Mouse (Mus musculus): ENCODE measurements around the gene Brd2. TPM values are rescaled to one million over a fixed set of nuclear protein-coding genes. Genes with fewer than 3 reads are reported as not detected.

Gene Brd2
- polyA plus RNA-seq, 1 experiment from 2014 or later: 89.4 TPM

DNA sequence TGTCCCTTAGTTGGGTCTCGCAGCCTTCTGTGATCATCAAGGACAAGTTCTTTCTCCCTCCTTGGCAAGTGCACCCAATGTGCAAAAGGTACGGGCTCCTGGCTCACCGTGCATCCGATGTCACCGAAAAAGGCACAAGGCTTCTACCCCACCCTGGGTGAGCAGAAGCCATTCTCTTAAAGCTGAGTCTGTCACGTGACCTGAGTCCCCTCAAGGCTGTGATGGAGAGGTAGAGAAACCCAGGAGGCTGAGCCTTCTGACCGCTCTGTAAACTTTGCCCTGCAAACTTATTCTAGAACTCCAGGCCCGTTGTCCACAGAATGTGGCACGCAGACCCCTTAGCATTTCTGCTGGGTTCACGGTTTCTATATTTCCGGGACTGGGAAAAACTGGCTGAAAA lies 43.4 kb downstream of the Brd2 start:
- no peak overlapping the region for H3K27ac ChIP-seq (ENCODE audit: poor library complexity, severe bottlenecking)
- 84% methylated on average over 11 of the region's 11 CpGs for WGBS
- H3K4me1 ChIP-seq (replicated peaks): peaks cover 7% of the 10 kb centered on the region; the same call in 1 of the 2 replicates
- no peak overlapping the region for H3K9ac ChIP-seq
- H3K4me3 ChIP-seq: no peak overlapping the region
- H3K9me3 ChIP-seq (replicated peaks): no peaks in the 10 kb centered on the region
- H3K4me2 ChIP-seq: no peak overlapping the region
- H3K36me3 ChIP-seq: no peaks in the 10 kb centered on the region
- ATAC-seq (ENCODE audit: insufficient number of reproducible peaks, low FRiP score): no peak
- peaks cover 43% of the 10 kb centered on the region for H3K27me3 ChIP-seq (replicated peaks)

DNA sequence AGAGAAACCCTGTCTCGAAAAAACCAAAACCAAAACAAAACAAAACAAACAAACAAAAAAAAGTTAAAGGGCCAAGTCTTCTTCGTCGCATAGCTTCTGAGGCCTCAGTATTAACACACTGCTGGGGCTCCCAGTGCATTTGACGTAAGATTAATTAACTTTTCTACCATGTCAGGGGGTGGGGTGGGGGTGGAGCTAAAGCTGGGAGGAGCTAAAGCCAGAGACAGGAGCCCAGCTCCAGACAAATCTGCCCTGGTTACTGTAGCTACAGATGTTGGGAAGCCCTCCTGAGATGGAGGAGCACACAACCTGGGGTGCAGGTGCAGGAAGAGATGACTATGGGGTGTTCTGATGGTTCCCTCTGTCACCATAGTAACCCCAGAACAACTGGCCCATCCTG lies 44.3 kb downstream of the Brd2 start:
- Histone ChIP-seq H3K4me2 (no peak overlapping the region), H3K9ac (no peak overlapping the region), H3K27ac (ENCODE audit: poor library complexity, severe bottlenecking) (no peak overlapping the region), H3K9me3 (replicated peaks) (no peaks in the 10 kb centered on the region), H3K27me3 (replicated peaks) (peaks cover 47% of the 10 kb centered on the region), H3K4me3 (no peak overlapping the region), H3K36me3 (no peaks in the 10 kb centered on the region), H3K4me1 (replicated peaks) (peaks cover 7% of the 10 kb centered on the region; the same call in 1 of the 2 replicates)
- 57% methylated on average over 4 of the region's 4 CpGs for WGBS
- ATAC-seq (ENCODE audit: insufficient number of reproducible peaks, low FRiP score): no peak

DNA sequence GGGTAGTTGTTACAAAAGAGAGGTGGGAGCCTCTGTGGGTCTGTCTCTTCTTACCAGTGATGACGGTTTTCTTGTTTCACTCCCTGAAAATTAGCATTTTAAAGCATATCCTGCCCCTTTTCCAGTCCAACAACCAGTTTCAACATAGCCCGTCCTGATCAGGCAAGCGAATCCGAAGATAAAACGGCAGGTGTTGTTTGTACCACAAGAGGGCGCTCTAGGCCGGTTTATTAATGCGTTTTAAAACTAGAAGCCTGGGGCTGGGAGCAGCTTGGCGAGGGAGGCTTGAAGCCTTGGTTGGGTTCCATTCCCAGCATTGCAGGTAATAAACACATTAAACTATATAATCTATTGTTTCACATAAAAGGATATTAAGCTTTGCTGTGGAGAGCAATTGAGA lies 44.9 kb downstream of the Brd2 start:
- ATAC-seq (ENCODE audit: insufficient number of reproducible peaks, low FRiP score): no peak
- Histone ChIP-seq H3K9me3 (replicated peaks) (no peaks in the 10 kb centered on the region), H3K27ac (ENCODE audit: poor library complexity, severe bottlenecking) (no peak overlapping the region), H3K4me3 (no peak overlapping the region), H3K4me1 (replicated peaks) (peaks cover 7% of the 10 kb centered on the region; the same call in 1 of the 2 replicates), H3K4me2 (no peak overlapping the region), H3K36me3 (no peaks in the 10 kb centered on the region), H3K9ac (no peak overlapping the region), H3K27me3 (replicated peaks) (peaks cover 43% of the 10 kb centered on the region)
- WGBS: under 1% methylated on average over 9 of the region's 9 CpGs

DNA sequence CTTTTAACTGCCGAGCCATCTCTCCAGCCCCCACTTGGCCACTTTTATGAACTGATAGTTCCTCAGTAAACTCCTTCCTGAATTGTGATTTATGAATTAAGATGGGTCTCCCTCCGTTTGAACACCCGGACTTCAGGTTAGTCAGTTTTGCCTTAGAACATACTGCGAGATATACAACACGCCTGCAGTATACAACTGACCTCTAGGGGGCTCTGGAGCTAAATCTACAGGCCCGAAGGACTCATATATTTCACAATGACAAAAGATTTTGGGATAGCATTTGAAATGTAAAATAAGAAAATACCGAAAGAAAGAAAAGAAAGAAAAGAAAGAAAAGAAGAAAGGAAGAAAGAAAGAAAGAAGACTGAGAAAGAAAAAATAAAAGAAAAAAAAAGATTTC lies 47.2 kb downstream of the Brd2 start:
- Histone ChIP-seq H3K4me2 (no peak overlapping the region), H3K9me3 (replicated peaks) (no peaks in the 10 kb centered on the region), H3K4me3 (no peak overlapping the region), H3K4me1 (replicated peaks) (peaks cover 7% of the 10 kb centered on the region; the same call in 1 of the 2 replicates), H3K36me3 (no peaks in the 10 kb centered on the region), H3K27me3 (replicated peaks) (peaks cover 36% of the 10 kb centered on the region), H3K27ac (ENCODE audit: poor library complexity, severe bottlenecking) (no peak overlapping the region), H3K9ac (no peak overlapping the region)
- WGBS: 37% methylated on average over 7 of the region's 7 CpGs
- no peak for ATAC-seq (ENCODE audit: insufficient number of reproducible peaks, low FRiP score)

DNA sequence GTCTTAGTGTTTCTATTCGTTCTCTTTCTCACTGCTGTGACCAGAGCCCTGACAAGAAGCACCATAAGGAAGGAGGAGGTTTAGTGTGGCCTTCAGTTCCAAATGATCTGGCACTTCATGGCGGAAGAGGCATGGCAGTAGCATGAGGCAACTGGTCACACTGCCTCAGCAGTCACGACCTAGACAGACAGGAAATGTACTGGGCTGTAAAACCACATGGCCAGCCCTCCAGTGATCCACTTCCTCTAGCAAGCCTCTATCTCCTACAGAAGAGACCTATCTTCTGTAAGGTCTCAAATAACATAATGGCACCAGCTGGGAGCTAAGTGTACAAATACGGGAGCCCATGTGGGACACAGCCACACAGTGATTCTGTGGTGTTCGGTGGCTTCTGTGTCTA lies 50.3 kb downstream of the Brd2 start:
- ATAC-seq (ENCODE audit: insufficient number of reproducible peaks, low FRiP score): no peak
- H3K9ac ChIP-seq: no peak overlapping the region
- H3K4me1 ChIP-seq (replicated peaks): peaks cover 7% of the 10 kb centered on the region; the same call in 1 of the 2 replicates
- WGBS: 68% methylated on average over 5 of the region's 5 CpGs
- H3K4me3 ChIP-seq: no peak overlapping the region
- H3K27ac ChIP-seq (ENCODE audit: poor library complexity, severe bottlenecking): no peak overlapping the region
- no peak overlapping the region for H3K4me2 ChIP-seq
- H3K27me3 ChIP-seq (replicated peaks): peaks cover 32% of the 10 kb centered on the region
- H3K9me3 ChIP-seq (replicated peaks): no peaks in the 10 kb centered on the region
- H3K36me3 ChIP-seq: no peaks in the 10 kb centered on the region

DNA sequence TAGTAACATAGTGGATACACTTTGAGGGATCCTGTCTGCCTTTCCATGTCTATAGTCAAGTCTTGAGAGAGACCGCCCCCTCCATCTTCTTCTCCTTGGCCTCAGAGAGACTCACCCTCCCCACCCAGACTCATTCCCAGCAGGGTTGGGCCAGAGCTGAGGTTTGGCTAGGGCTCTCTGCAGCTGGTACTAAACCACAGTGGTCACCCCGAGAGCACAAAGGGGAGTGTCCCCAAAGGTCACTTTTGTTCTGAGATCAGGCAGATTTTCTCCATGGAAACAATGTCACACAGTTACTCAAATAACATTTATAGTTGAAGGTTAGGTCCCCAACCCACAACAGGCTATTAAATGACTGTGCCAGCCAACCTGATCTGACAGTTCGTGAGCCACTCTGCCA lies 53.6 kb downstream of the Brd2 start:
- no peak for ATAC-seq (ENCODE audit: insufficient number of reproducible peaks, low FRiP score)
- Histone ChIP-seq H3K9me3 (replicated peaks) (no peaks in the 10 kb centered on the region), H3K4me1 (replicated peaks) (no peaks in the 10 kb centered on the region), H3K9ac (no peak overlapping the region), H3K27ac (ENCODE audit: poor library complexity, severe bottlenecking) (no peak overlapping the region), H3K4me2 (no peak overlapping the region), H3K36me3 (no peaks in the 10 kb centered on the region), H3K27me3 (replicated peaks) (peaks cover 26% of the 10 kb centered on the region; the same call in 1 of the 2 replicates), H3K4me3 (no peak overlapping the region)
- 51% methylated on average over 3 of the region's 3 CpGs for WGBS

Other genes starting within 250 kb of the Brd2 start
- gene Gm7029, start 248.8 kb downstream of the Brd2 start, polyA plus RNA-seq (2016; fragmentation: Nextera tagmentation; extraction: Ambion mirVana): not detected in 2 replicates
- 3.5 and 5.5 TPM in 2 replicates for gene Kifc1, start 232.0 kb downstream of the Brd2 start, polyA plus RNA-seq (2016; fragmentation: Nextera tagmentation; extraction: Ambion mirVana)
- 0.24 and 0.29 TPM in 2 replicates for gene Platr17, start 217.5 kb downstream of the Brd2 start, polyA plus RNA-seq (2016; fragmentation: Nextera tagmentation; extraction: Ambion mirVana)
- gene Daxx, start 213.2 kb downstream of the Brd2 start, polyA plus RNA-seq (2016; fragmentation: Nextera tagmentation; extraction: Ambion mirVana): 36.8 and 39.0 TPM in 2 replicates
- 29.4 and 32.5 TPM in 2 replicates for gene Tapbp, start 206.7 kb downstream of the Brd2 start, polyA plus RNA-seq (2016; fragmentation: Nextera tagmentation; extraction: Ambion mirVana)
- 17.0 and 17.7 TPM in 2 replicates for gene Zbtb22, start 206.7 kb downstream of the Brd2 start, polyA plus RNA-seq (2016; fragmentation: Nextera tagmentation; extraction: Ambion mirVana)
- 46.3 and 48.4 TPM in 2 replicates for gene Rgl2, start 193.1 kb downstream of the Brd2 start, polyA plus RNA-seq (2016; fragmentation: Nextera tagmentation; extraction: Ambion mirVana)
- gene Pfdn6, start 182.3 kb downstream of the Brd2 start, polyA plus RNA-seq (2016; fragmentation: Nextera tagmentation; extraction: Ambion mirVana): 127 and 129 TPM in 2 replicates
- 25.3 and 26.5 TPM in 2 replicates for gene Wdr46, start 182.0 kb downstream of the Brd2 start, polyA plus RNA-seq (2016; fragmentation: Nextera tagmentation; extraction: Ambion mirVana)
- gene B3galt4, start 171.1 kb downstream of the Brd2 start, polyA plus RNA-seq (2016; fragmentation: Nextera tagmentation; extraction: Ambion mirVana): 7.2 and 7.4 TPM in 2 replicates
- 43.0 and 43.9 TPM in 2 replicates for gene Vps52, start 166.8 kb downstream of the Brd2 start, polyA plus RNA-seq (2016; fragmentation: Nextera tagmentation; extraction: Ambion mirVana)
- 850 and 856 TPM in 2 replicates for gene Rps18, start 166.6 kb downstream of the Brd2 start, polyA plus RNA-seq (2016; fragmentation: Nextera tagmentation; extraction: Ambion mirVana)
- gene H2-K1, start 122.3 kb downstream of the Brd2 start, polyA plus RNA-seq (2016; fragmentation: Nextera tagmentation; extraction: Ambion mirVana): 16.1 and 18.3 TPM in 2 replicates
- 14.9 and 16.5 TPM in 2 replicates for gene Ring1, start 98.0 kb downstream of the Brd2 start, polyA plus RNA-seq (2016; fragmentation: Nextera tagmentation; extraction: Ambion mirVana)
- 46.7 and 48.0 TPM in 2 replicates for gene H2-Ke6, start 94.6 kb downstream of the Brd2 start, polyA plus RNA-seq (2016; fragmentation: Nextera tagmentation; extraction: Ambion mirVana)
- 128 and 130 TPM in 2 replicates for gene Slc39a7, start 91.0 kb downstream of the Brd2 start, polyA plus RNA-seq (2016; fragmentation: Nextera tagmentation; extraction: Ambion mirVana)
- 34.7 and 36.9 TPM in 2 replicates for gene Rxrb, start 90.8 kb downstream of the Brd2 start, polyA plus RNA-seq (2016; fragmentation: Nextera tagmentation; extraction: Ambion mirVana)
- gene Col11a2, start 83.2 kb downstream of the Brd2 start, polyA plus RNA-seq (2016; fragmentation: Nextera tagmentation; extraction: Ambion mirVana): 0.48 and 0.83 TPM in 2 replicates
- gene H2-Oa, start 30.3 kb downstream of the Brd2 start, polyA plus RNA-seq (2016; fragmentation: Nextera tagmentation; extraction: Ambion mirVana): 0.26 and 0.37 TPM in 2 replicates
- gene H2-DMa, start 3.1 kb downstream of the Brd2 start, polyA plus RNA-seq (2016; fragmentation: Nextera tagmentation; extraction: Ambion mirVana): 3.9 and 7.8 TPM in 2 replicates
- gene H2-DMb2, start 20.7 kb upstream of the Brd2 start, polyA plus RNA-seq (2016; fragmentation: Nextera tagmentation; extraction: Ambion mirVana): 0.21 TPM in 1 of 2 replicates, not detected in the other
- 0.33 and 0.41 TPM in 2 replicates for gene H2-DMb1, start 30.4 kb upstream of the Brd2 start, polyA plus RNA-seq (2016; fragmentation: Nextera tagmentation; extraction: Ambion mirVana)
- 1.1 TPM in 2 replicates for gene Tap1, start 64.9 kb upstream of the Brd2 start, polyA plus RNA-seq (2016; fragmentation: Nextera tagmentation; extraction: Ambion mirVana)
- gene Psmb9, start 65.1 kb upstream of the Brd2 start, polyA plus RNA-seq (2016; fragmentation: Nextera tagmentation; extraction: Ambion mirVana): 0.59 and 0.91 TPM in 2 replicates
- gene Psmb8, start 75.1 kb upstream of the Brd2 start, polyA plus RNA-seq (2016; fragmentation: Nextera tagmentation; extraction: Ambion mirVana): 1.9 and 2.0 TPM in 2 replicates
- gene Tap2, start 80.9 kb upstream of the Brd2 start, polyA plus RNA-seq (2016; fragmentation: Nextera tagmentation; extraction: Ambion mirVana): 1.3 and 1.7 TPM in 2 replicates
- gene H2-Ob, start 116.3 kb upstream of the Brd2 start, polyA plus RNA-seq (2016; fragmentation: Nextera tagmentation; extraction: Ambion mirVana): 0.15 TPM in 1 of 2 replicates, not detected in the other
- 11.8 and 15.2 TPM in 2 replicates for gene H2-Ab1, start 135.1 kb upstream of the Brd2 start, polyA plus RNA-seq (2016; fragmentation: Nextera tagmentation; extraction: Ambion mirVana)
- gene H2-Aa, start 165.2 kb upstream of the Brd2 start, polyA plus RNA-seq (2016; fragmentation: Nextera tagmentation; extraction: Ambion mirVana): 0.20 and 0.33 TPM in 2 replicates
- gene H2-Eb1, start 183.2 kb upstream of the Brd2 start, polyA plus RNA-seq (2016; fragmentation: Nextera tagmentation; extraction: Ambion mirVana): 1.4 and 2.6 TPM in 2 replicates
- not detected in 2 replicates for gene H2-Eb2, start 203.0 kb upstream of the Brd2 start, polyA plus RNA-seq (2016; fragmentation: Nextera tagmentation; extraction: Ambion mirVana)
- gene Btnl2, start 232.2 kb upstream of the Brd2 start, polyA plus RNA-seq (2016; fragmentation: Nextera tagmentation; extraction: Ambion mirVana): 0.09 TPM in 1 of 2 replicates, not detected in the other